Mouse (Mus musculus): ENCODE data around the gene Zfp853. TPM values are rescaled to one million over a fixed set of nuclear protein-coding genes. Genes with fewer than 3 reads are reported as not detected.

The Zfp853 gene
- total and polyA plus RNA-seq, 3 experiments: 0.21 TPM; not detected in 2

GRCm38 (mm10) chr5:143298391-143298790 lies 5.0 kb upstream of the Zfp853 start:
- dilution Hi-C loops (cut with MboI; ENCODE audit: extremely low pct_ligation_motif_present, extremely low pct_unique_long_range_greater_than_20kb, low sequenced_read_pairs): no loop called here
- DNase-seq (ENCODE audit: extremely low read depth): no peak

GRCm38 (mm10) chr5:143297986-143298385 lies 4.6 kb upstream of the Zfp853 start:
- TF ChIP-seq ELF1 (IDR thresholded peaks at IDR 0.05; ENCODE audit: low read depth, low read length): no peak
- TF ChIP-seq CTCF (conservative IDR thresholded peaks at IDR 0.05 in 1 of 2, IDR thresholded peaks at IDR 0.05 in 1 of 2; ENCODE audit: low read depth in 2 of 2, low read length in 2 of 2): no peak
- TF ChIP-seq HCFC1 (IDR thresholded peaks at IDR 0.05; ENCODE audit: low read depth, low read length): no peak
- TF ChIP-seq USF2 (conservative IDR thresholded peaks at IDR 0.05; ENCODE audit: low read depth, low read length): no peak
- TF ChIP-seq ZMIZ1 (IDR thresholded peaks at IDR 0.05; ENCODE audit: low read depth, low read length): no peak
- no peak for TF ChIP-seq POLR2AphosphoS2 (IDR thresholded peaks at IDR 0.05; ENCODE audit: low read depth, low read length)
- no peak for TF ChIP-seq POLR2A (IDR thresholded peaks at IDR 0.05; ENCODE audit: low read depth, low read length)
- TF ChIP-seq TBP (conservative IDR thresholded peaks at IDR 0.05; ENCODE audit: low read depth, low read length): no peak
- no peaks in the 10 kb centered on the region; the same call in 1 of the 2 replicates for H3K79me2 ChIP-seq (replicated peaks; ENCODE audit: control insufficient read depth, extremely low read depth, insufficient read depth, poor library complexity, severe bottlenecking)
- H3K4me2 ChIP-seq (ENCODE audit: insufficient read depth, low read depth, poor library complexity, severe bottlenecking): no peak overlapping the region
- H3K4me3 ChIP-seq (replicated peaks in 1 of 3; ENCODE audit: low read depth in 2 of 3, low read length in 2 of 3, poor library complexity in 1 of 3): no peak overlapping the region
- in situ Hi-C loops (cut with MboI; ENCODE audit: low pct_ligation_motif_present, low pct_unique_long_range_greater_than_20kb, low sequenced_read_pairs) (loop anchor here (25.0 kb wide), 1 partner anchor 361 kb away; no protein-coding TSS in a partner anchor), dilution Hi-C loops (cut with MboI; ENCODE audit: extremely low pct_ligation_motif_present, extremely low pct_unique_long_range_greater_than_20kb, low sequenced_read_pairs) (no loop called here)
- H3K9ac ChIP-seq (ENCODE audit: insufficient read depth, low read depth): no peak overlapping the region
- DNase-seq (ENCODE audit: extremely low read depth): no peak
- no peak overlapping the region for H3K27ac ChIP-seq (ENCODE audit: insufficient read depth, low read depth)
- peaks cover 10% of the 10 kb centered on the region for H3K9me3 ChIP-seq (replicated peaks; ENCODE audit: low read length)
- H3K27me3 ChIP-seq (replicated peaks): no peaks in the 10 kb centered on the region
- peaks cover 33 to 81% of the 10 kb centered on the region in 2 experiments for H3K36me3 ChIP-seq (replicated peaks in 1 of 2; ENCODE audit: control insufficient read depth in 1 of 2, insufficient read depth in 1 of 2, low read length in 1 of 2)
- H3K4me1 ChIP-seq (ENCODE audit: control insufficient read depth in 1 of 2, insufficient read depth in 2 of 2): no peaks in the 10 kb centered on the region; a peak in 1 of 4 replicates

More at GRCm38 (mm10) chr5:143298391-143298790, 5.0 kb upstream of the Zfp853 start:
- H3K27ac ChIP-seq (ENCODE audit: insufficient read depth, low read depth): no peak overlapping the region
- H3K9me3 ChIP-seq (replicated peaks; ENCODE audit: low read length): peaks cover 9% of the 10 kb centered on the region
- H3K36me3 ChIP-seq (replicated peaks in 1 of 2; ENCODE audit: control insufficient read depth in 1 of 2, insufficient read depth in 1 of 2, low read length in 1 of 2): peaks cover 37 to 84% of the 10 kb centered on the region in 2 experiments
- H3K4me2 ChIP-seq (ENCODE audit: insufficient read depth, low read depth, poor library complexity, severe bottlenecking): no peak overlapping the region
- no peak overlapping the region for H3K9ac ChIP-seq (ENCODE audit: insufficient read depth, low read depth)
- H3K4me1 ChIP-seq (ENCODE audit: control insufficient read depth in 1 of 2, insufficient read depth in 2 of 2): no peaks in the 10 kb centered on the region; a peak in 1 of 4 replicates
- H3K4me3 ChIP-seq (replicated peaks in 1 of 3; ENCODE audit: low read depth in 2 of 3, low read length in 2 of 3, poor library complexity in 1 of 3): no peak overlapping the region
- in situ Hi-C loops (cut with MboI; ENCODE audit: low pct_ligation_motif_present, low pct_unique_long_range_greater_than_20kb, low sequenced_read_pairs): loop anchor here (25.0 kb wide), 1 partner anchor 361 kb away; no protein-coding TSS in a partner anchor
- no peaks in the 10 kb centered on the region for H3K27me3 ChIP-seq (replicated peaks)
- no peaks in the 10 kb centered on the region; the same call in 1 of the 2 replicates for H3K79me2 ChIP-seq (replicated peaks; ENCODE audit: control insufficient read depth, extremely low read depth, insufficient read depth, poor library complexity, severe bottlenecking)
- no peak for TF ChIP-seq E2F4 (IDR thresholded peaks at IDR 0.05; ENCODE audit: insufficient replicate concordance, low read depth, low read length)
- no peak for TF ChIP-seq ZC3H11A (IDR thresholded peaks at IDR 0.05; ENCODE audit: low read depth, low read length)
- 0 out of 2 replicates have a peak, but pooled peaks have one; percentile 14 for TF ChIP-seq BHLHE40 (IDR thresholded peaks at IDR 0.05; ENCODE audit: low read depth, low read length)
- TF ChIP-seq CTCF (conservative IDR thresholded peaks at IDR 0.05 in 1 of 2, IDR thresholded peaks at IDR 0.05 in 1 of 2; ENCODE audit: low read depth in 2 of 2, low read length in 2 of 2): peak; percentile 37 to 42
- TF ChIP-seq POLR2AphosphoS2 (IDR thresholded peaks at IDR 0.05; ENCODE audit: low read depth, low read length): no peak
- no peak for TF ChIP-seq TBP (conservative IDR thresholded peaks at IDR 0.05; ENCODE audit: low read depth, low read length)

GRCm38 (mm10) chr5:143295330-143295729 lies 1.9 kb upstream of the Zfp853 start:
- no peak overlapping the region for H3K27ac ChIP-seq (ENCODE audit: insufficient read depth, low read depth)
- H3K4me1 ChIP-seq (ENCODE audit: control insufficient read depth in 1 of 2, insufficient read depth in 2 of 2): no peaks in the 10 kb centered on the region; a peak in 1 of 4 replicates
- peaks cover 10% of the 10 kb centered on the region for H3K9me3 ChIP-seq (replicated peaks; ENCODE audit: low read length)
- TF ChIP-seq BHLHE40 (IDR thresholded peaks at IDR 0.05; ENCODE audit: low read depth, low read length) (no peak), MYC (IDR thresholded peaks at IDR 0.05; ENCODE audit: low read depth, low read length) (no peak), ZMIZ1 (IDR thresholded peaks at IDR 0.05; ENCODE audit: low read depth, low read length) (no peak), CHD1 (IDR thresholded peaks at IDR 0.05; ENCODE audit: low read depth, low read length) (no peak), PAX5 (IDR thresholded peaks at IDR 0.05; ENCODE audit: low read length) (no peak), UBTF (IDR thresholded peaks at IDR 0.05; ENCODE audit: low read depth, low read length) (no peak), CTCF (conservative IDR thresholded peaks at IDR 0.05 in 1 of 2, IDR thresholded peaks at IDR 0.05 in 1 of 2; ENCODE audit: low read depth in 2 of 2, low read length in 2 of 2) (no peak), TCF12 (IDR thresholded peaks at IDR 0.05; ENCODE audit: low read depth, low read length) (no peak), MAX (IDR thresholded peaks at IDR 0.05; ENCODE audit: low read length) (no peak), JUN (IDR thresholded peaks at IDR 0.05; ENCODE audit: insufficient read depth, low read depth, low read length) (no peak), MAFK (IDR thresholded peaks at IDR 0.05; ENCODE audit: insufficient replicate concordance, low read length) (no peak), SMC3 (IDR thresholded peaks at IDR 0.05; ENCODE audit: low read depth, low read length) (no peak), SIN3A (IDR thresholded peaks at IDR 0.05; ENCODE audit: low read length) (no peak), POLR2AphosphoS2 (IDR thresholded peaks at IDR 0.05; ENCODE audit: low read depth, low read length) (no peak), TBP (conservative IDR thresholded peaks at IDR 0.05; ENCODE audit: low read depth, low read length) (no peak), HCFC1 (IDR thresholded peaks at IDR 0.05; ENCODE audit: low read depth, low read length) (no peak)
- no peak overlapping the region for H3K4me2 ChIP-seq (ENCODE audit: insufficient read depth, low read depth, poor library complexity, severe bottlenecking)
- H3K27me3 ChIP-seq (replicated peaks): no peaks in the 10 kb centered on the region
- H3K36me3 ChIP-seq (replicated peaks in 1 of 2; ENCODE audit: control insufficient read depth in 1 of 2, insufficient read depth in 1 of 2, low read length in 1 of 2): peaks cover 8 to 61% of the 10 kb centered on the region in 2 experiments
- no peaks in the 10 kb centered on the region for H3K79me2 ChIP-seq (replicated peaks; ENCODE audit: control insufficient read depth, extremely low read depth, insufficient read depth, poor library complexity, severe bottlenecking)
- H3K9ac ChIP-seq (ENCODE audit: insufficient read depth, low read depth): no peak overlapping the region
- dilution Hi-C loops (cut with MboI; ENCODE audit: extremely low pct_ligation_motif_present, extremely low pct_unique_long_range_greater_than_20kb, low sequenced_read_pairs) (no loop called here), in situ Hi-C loops (cut with MboI; ENCODE audit: low pct_ligation_motif_present, low pct_unique_long_range_greater_than_20kb, low sequenced_read_pairs) (loop anchor here (25.0 kb wide), 1 partner anchor 358 kb away; no protein-coding TSS in a partner anchor)
- no peak for DNase-seq (ENCODE audit: extremely low read depth)
- H3K4me3 ChIP-seq (replicated peaks in 1 of 3; ENCODE audit: low read depth in 2 of 3, low read length in 2 of 3, poor library complexity in 1 of 3): no peak overlapping the region

Data from CH12.LX (cell line).